Mouse (Mus musculus) kidney, adult 2 months (tissue): ENCODE data around the gene Serpinb6c. TPM values are rescaled to one million over a fixed set of nuclear protein-coding genes. Genes with fewer than 3 reads are reported as not detected.
A peak's percentile ranks its signal among the peaks of the same experiment; 100 is the strongest.

Source experiments
- DNase-seq: peaks from one replicate; pipeline ENCODE4 v3.0.0; 2021
- H3K27ac ChIP-seq: fragments of 200-500 bp; 2 replicates; pipeline ENCODE4 v1.5.1; 2012; ENCODE audit warnings: low read depth, low read length, control low read depth, inconsistent platforms; ENCODE audit not compliant: insufficient read depth
- H3K27me3 ChIP-seq: fragments of 200-500 bp; replicated peaks from 2 replicates; pipeline ENCODE4 v1.6.1; 2012; ENCODE audit warnings: mild to moderate bottlenecking, moderate library complexity, low read length, inconsistent platforms; ENCODE audit not compliant: control insufficient read depth, insufficient read depth
- H3K36me3 ChIP-seq: fragments of 200-500 bp; 2 replicates; pipeline ENCODE4 v1.6.1; 2012; ENCODE audit warnings: mild to moderate bottlenecking, moderate library complexity, low read length, inconsistent platforms; ENCODE audit not compliant: control insufficient read depth, insufficient read depth
- H3K4me1 ChIP-seq: fragments of 200-500 bp; 2 replicates; pipeline ENCODE4 v1.6.1; 2011; ENCODE audit warnings: low read length; ENCODE audit not compliant: control insufficient read depth, insufficient read depth
- H3K4me3 ChIP-seq: fragments of 200-500 bp; 2 replicates; pipeline ENCODE4 v1.5.1; 2011; ENCODE audit warnings: mild to moderate bottlenecking, low read depth, low read length, control low read depth; ENCODE audit not compliant: insufficient read depth
- CTCF ChIP-seq: fragments of 200-500 bp; conservative IDR thresholded peaks from 2 replicates; pipeline ENCODE4 v1.5.1; 2011; ENCODE audit warnings: low read depth, mild to moderate bottlenecking, control low read depth, low read length, moderate library complexity, mixed read lengths; ENCODE audit not compliant: insufficient read depth, insufficient read length
- POLR2A ChIP-seq: fragments of 200-500 bp; IDR thresholded peaks from one replicate; pipeline ENCODE4 v1.6.1; 2011; ENCODE audit warnings: low read depth, low read length, control low read depth
- WGBS: fragments of 180-500 bp; shearing (Covaris S2); methylation state at CpG from one replicate; pipeline ENCODE4 v1.1.7; 2018; 5-methylcytosine and 5-hydroxymethylcytosine counted together
- polyA plus RNA-seq: library from polyadenylated mRNA; depleted of rRNA; stranded (reverse); fragments of >200 nt; gene quantifications from 2 replicates; pipeline ENCODE4 v1.2.3, GENCODE M21; 2012; rRNA removed

Serpinb6c gene
- polyA plus RNA-seq, 1 experiment, result 0.11 TPM

GRCm38 (mm10) chr13:33906821-33907220, 1.3 kb upstream of the Serpinb6c start:
- TF ChIP-seq CTCF (no peak), POLR2A (no peak)
- no peak overlapping the region for H3K27ac ChIP-seq
- H3K36me3 ChIP-seq, result no peaks in the 10 kb centered on the region
- 77% methylated on average over 3 of the region's 3 CpGs for WGBS
- DNase-seq, result no peak
- no peaks in the 10 kb centered on the region; the same call in 1 of the 2 replicates for H3K27me3 ChIP-seq
- H3K4me1 ChIP-seq, result no peaks in the 10 kb centered on the region
- H3K4me3 ChIP-seq, result no peak overlapping the region

- Histone ChIP-seq H3K27me3 (no peaks in the 10 kb centered on the region; the same call in 1 of the 2 replicates), H3K4me3 (no peak overlapping the region), H3K36me3 (no peaks in the 10 kb centered on the region), H3K4me1 (no peaks in the 10 kb centered on the region), H3K27ac (no peak overlapping the region)
- no peak for DNase-seq
- TF ChIP-seq POLR2A (no peak), CTCF (no peak)
- 90% methylated on average over 2 of the region's 2 CpGs for WGBS
Measured at GRCm38 (mm10) chr13:33903290-33903689, 2.2 kb downstream of the Serpinb6c start.

- 42% methylated on average over 2 of the region's 2 CpGs for WGBS
- no peaks in the 10 kb centered on the region for H3K4me1 ChIP-seq
- H3K36me3 ChIP-seq, result no peaks in the 10 kb centered on the region
- peak; percentile 64 for TF ChIP-seq CTCF
- TF ChIP-seq POLR2A, result no peak
- no peak overlapping the region for H3K27ac ChIP-seq
- H3K4me3 ChIP-seq, result no peak overlapping the region
- DNase-seq, result peak; percentile 7
- no peaks in the 10 kb centered on the region for H3K27me3 ChIP-seq
Measured at GRCm38 (mm10) chr13:33894207-33894606, 11.3 kb downstream of the Serpinb6c start.

GRCm38 (mm10) chr13:33843308-33843707, 62.2 kb downstream of the Serpinb6c start, which contains the start of gene Serpinb6e:
TSS of gene Serpinb6e (minus strand) at chr13:33843408.
- Histone ChIP-seq H3K4me3 (no peak within 1 kb of the TSS), H3K36me3 (no peaks in the 10 kb centered on the region), H3K4me1 (no peaks in the 10 kb centered on the region), H3K27me3 (no peaks in the 10 kb centered on the region), H3K27ac (no peak within 1 kb of the TSS)
- TF ChIP-seq CTCF, result no peak
- no peak for TF ChIP-seq POLR2A
- WGBS, result 64% methylated on average over 1 of the region's 1 CpGs
- DNase-seq, result no peak

GRCm38 (mm10) chr13:33830751-33831150, 74.8 kb downstream of the Serpinb6c start:
- Histone ChIP-seq H3K36me3 (no peaks in the 10 kb centered on the region), H3K27me3 (no peaks in the 10 kb centered on the region), H3K4me3 (no peak overlapping the region), H3K4me1 (no peaks in the 10 kb centered on the region), H3K27ac (no peak overlapping the region)
- 68% methylated on average over 2 of the region's 2 CpGs for whole genome bisulfite sequencing
- TF ChIP-seq CTCF (no peak), POLR2A (no peak)
- no peak for DNase-seq

Other genes starting within 250 kb of the Serpinb6c start
- gene Serpinb6d, start 244.3 kb downstream of the Serpinb6c start, polyA plus RNA-seq, result not detected in 2 replicates
- gene Serpinb6e, start 62.3 kb downstream of the Serpinb6c start, polyA plus RNA-seq, result not detected in 2 replicates
- gene Nqo2, start 59.0 kb upstream of the Serpinb6c start, polyA plus RNA-seq, result 14.6 and 21.2 TPM in 2 replicates
- 7.4 and 7.6 TPM in 2 replicates for gene Ripk1, start 96.7 kb upstream of the Serpinb6c start, polyA plus RNA-seq
- gene Serpinb6a, start 97.1 kb upstream of the Serpinb6c start, polyA plus RNA-seq, result 26.6 and 31.1 TPM in 2 replicates
- gene Bphl, start 131.9 kb upstream of the Serpinb6c start, polyA plus RNA-seq, result 392 and 418 TPM in 2 replicates
- 152 and 164 TPM in 2 replicates for gene Tubb2a, start 172.3 kb upstream of the Serpinb6c start, polyA plus RNA-seq
- 27.6 and 30.5 TPM in 2 replicates for gene Tubb2b, start 224.8 kb upstream of the Serpinb6c start, polyA plus RNA-seq